19 mouse cellular contexts compared by ENCODE assay signal in genomic region chr14:55110076-55110475, GRCm38 (mm10). TPM values are rescaled to one million over a fixed set of nuclear protein-coding genes. Genes with fewer than 3 reads are reported as not detected.
DNase-seq lines count a peak whose midpoint lies in the region; ATAC-seq lines count a peak whose summit lies in the region.
"Had no signal": no experiment of that assay in that cellular context is flagged by ENCODE, and none has a peak within 500 bp of the region (broad histone marks: within the 10 kb centered on the region; RNA-seq: fewer than 3 reads in every experiment).

No protein-coding gene starts in this region.

- no peaks in the 10 kb centered on the region for H3K36me3 ChIP-seq in hindbrain, embryonic 10.5 days
- H3K36me3 ChIP-seq in hindbrain, embryonic 11.5 days (ENCODE audit: control insufficient read depth, insufficient read depth, low read length) = no peaks in the 10 kb centered on the region
- H3K36me3 ChIP-seq in neural tube, embryonic 12.5 days = no peaks in the 10 kb centered on the region
- H3K36me3 ChIP-seq in hindbrain, embryonic 15.5 days = peaks cover 11% of the 10 kb centered on the region; the same call in 1 of the 2 replicates
- H3K36me3 ChIP-seq: embryonic facial prominence, embryonic 15.5 days; limb, embryonic 10.5 days; liver, embryonic 12.5 days; lung, embryonic 15.5 days had no signal

- no peaks in the 10 kb centered on the region for H3K9me3 ChIP-seq in hindbrain, embryonic 10.5 days
- H3K9me3 ChIP-seq in hindbrain, embryonic 11.5 days (ENCODE audit: control insufficient read depth, low read length) = no peaks in the 10 kb centered on the region
- H3K9me3 ChIP-seq in neural tube, embryonic 12.5 days = no peaks in the 10 kb centered on the region
- H3K9me3 ChIP-seq in hindbrain, embryonic 15.5 days = no peaks in the 10 kb centered on the region
- H3K9me3 ChIP-seq: embryonic facial prominence, embryonic 15.5 days; limb, embryonic 10.5 days; liver, embryonic 12.5 days; lung, embryonic 15.5 days had no signal

- ATAC-seq in hindbrain, embryonic 11.5 days (ENCODE audit: low FRiP score) = no peak
- ATAC-seq in neural tube, embryonic 12.5 days (ENCODE audit: low FRiP score, low read depth) = no peak
- no peak for ATAC-seq in hindbrain, embryonic 15.5 days (ENCODE audit: low FRiP score, low read depth)
- ATAC-seq: intestine, postnatal 0 days; liver, embryonic 12.5 days had no signal

- H3K4me3 ChIP-seq in hindbrain, embryonic 10.5 days = no peak overlapping the region
- no peak overlapping the region for H3K4me3 ChIP-seq in hindbrain, embryonic 11.5 days (ENCODE audit: low read depth, low read length)
- H3K4me3 ChIP-seq in neural tube, embryonic 12.5 days = no peak overlapping the region
- H3K4me3 ChIP-seq in hindbrain, embryonic 15.5 days = no peak overlapping the region
- H3K4me3 ChIP-seq: embryonic facial prominence, embryonic 15.5 days; liver, embryonic 12.5 days; lung, embryonic 15.5 days had no signal

- H3K4me2 ChIP-seq in hindbrain, embryonic 11.5 days (replicated peaks; ENCODE audit: low read depth, low read length) = no peak overlapping the region
- peak overlapping the region; percentile 39; the same call in 1 of the 2 replicates for H3K4me2 ChIP-seq in neural tube, embryonic 12.5 days (replicated peaks)
- peak overlapping the region; percentile 3; the same call in 1 of the 2 replicates for H3K4me2 ChIP-seq in hindbrain, embryonic 15.5 days
- H3K4me2 ChIP-seq: liver, embryonic 12.5 days; lung, embryonic 15.5 days had no signal

- intact Hi-C loops in heart, postnatal 14 days (cut with DNase I) = loop anchor here (10.0 kb wide), 1 partner anchor 425 kb away; no protein-coding TSS in a partner anchor

- no peak overlapping the region for H3K9ac ChIP-seq in hindbrain, embryonic 11.5 days (ENCODE audit: low read depth, low read length)
- no peak overlapping the region for H3K9ac ChIP-seq in neural tube, embryonic 12.5 days
- H3K9ac ChIP-seq in hindbrain, embryonic 15.5 days = 0 out of 2 replicates have a peak overlapping the region, but pooled peaks have one; percentile 35
- H3K9ac ChIP-seq: embryonic facial prominence, embryonic 15.5 days; liver, embryonic 12.5 days; lung, embryonic 15.5 days had no signal

- H3K27me3 ChIP-seq in hindbrain, embryonic 10.5 days (ENCODE audit: insufficient read depth, poor library complexity, severe bottlenecking) = peaks cover 73% of the 10 kb centered on the region
- peaks cover 29% of the 10 kb centered on the region for H3K27me3 ChIP-seq in hindbrain, embryonic 11.5 days (ENCODE audit: control insufficient read depth, insufficient read depth, low read length)
- H3K27me3 ChIP-seq in neural tube, embryonic 12.5 days (replicated peaks) = peaks cover 50% of the 10 kb centered on the region
- no peaks in the 10 kb centered on the region for H3K27me3 ChIP-seq in hindbrain, embryonic 15.5 days

- WGBS in hindbrain, embryonic 10.5 days = 31% methylated on average over 9 of the region's 9 CpGs
- 21% methylated on average over 9 of the region's 9 CpGs for WGBS in hindbrain, embryonic 11.5 days
- WGBS in neural tube, embryonic 12.5 days = 31% methylated on average over 9 of the region's 9 CpGs
- WGBS in hindbrain, embryonic 15.5 days = 38% methylated on average over 9 of the region's 9 CpGs

- H3K27ac ChIP-seq in hindbrain, embryonic 10.5 days = peak overlapping the region; percentile 63; the same call in 1 of the 2 replicates
- H3K27ac ChIP-seq in hindbrain, embryonic 11.5 days (ENCODE audit: low read depth, low read length) = no peak overlapping the region
- no peak overlapping the region for H3K27ac ChIP-seq in neural tube, embryonic 12.5 days
- no peak overlapping the region; the same call in 1 of the 2 replicates for H3K27ac ChIP-seq in hindbrain, embryonic 15.5 days (replicated peaks)
- H3K27ac ChIP-seq: embryonic facial prominence, embryonic 15.5 days; limb, embryonic 10.5 days; liver, embryonic 12.5 days; lung, embryonic 15.5 days had no signal

- peaks cover 67% of the 10 kb centered on the region for H3K4me1 ChIP-seq in hindbrain, embryonic 10.5 days (replicated peaks)
- H3K4me1 ChIP-seq in hindbrain, embryonic 11.5 days (replicated peaks; ENCODE audit: control insufficient read depth, insufficient read depth, low read length) = peaks cover 19% of the 10 kb centered on the region
- peaks cover 48% of the 10 kb centered on the region for H3K4me1 ChIP-seq in neural tube, embryonic 12.5 days
- peaks cover 93% of the 10 kb centered on the region for H3K4me1 ChIP-seq in hindbrain, embryonic 15.5 days (replicated peaks)

- DNase-seq in hindbrain, embryonic 10.5 days (ENCODE audit: low spot score) = no peak
- no peak for DNase-seq in hindbrain, embryonic 11.5 days (ENCODE audit: low spot score)
- DNase-seq in neural tube, embryonic 10.5 days (ENCODE audit: extremely low spot score, low spot score) = no peak
- no peak for DNase-seq in adrenal gland, postnatal 10 days
- DNase-seq in heart, postnatal 14 days = no peak
- DNase-seq: gastrocnemius, postnatal 14 days; kidney, postnatal 14 days; layer of hippocampus, postnatal 36 days; thymus, adult 2 months had no signal

RNA-seq across cellular contexts. Expression of gene Ap1g2, which starts 3.7 kb away (rescaled TPM):
- polyA plus RNA-seq in hindbrain, embryonic 10.5 days (2016; fragmentation: Nextera tagmentation; extraction: Ambion mirVana) = 14.5 and 16.3 TPM in 2 replicates
- 9.0 and 9.4 TPM in 2 replicates for polyA plus RNA-seq in hindbrain, embryonic 11.5 days (2014; fragmentation: Nextera tagmentation; extraction: Ambion mirVana)
- polyA plus RNA-seq in neural tube, embryonic 12.5 days (2016; fragmentation: Nextera tagmentation; extraction: Ambion mirVana) = 7.6 and 12.0 TPM in 2 replicates
- 7.3 and 7.9 TPM in 2 replicates for polyA plus RNA-seq in hindbrain, embryonic 15.5 days (2015; fragmentation: Nextera tagmentation; extraction: Ambion mirVana)
- total RNA-seq in adrenal gland, postnatal 10 days (2021) = 10 to 100 TPM; 20.0 to 31.3 TPM
- total RNA-seq in heart, postnatal 14 days (2021) = 1 to 10 TPM; 4.6 to 5.4 TPM

RNA-seq across cellular contexts. Expression of gene Jph4, which starts 6.7 kb away (rescaled TPM):
- 0.75 and 1.7 TPM in 2 replicates for polyA plus RNA-seq in hindbrain, embryonic 10.5 days (2016; fragmentation: Nextera tagmentation; extraction: Ambion mirVana)
- polyA plus RNA-seq in hindbrain, embryonic 11.5 days (2014; fragmentation: Nextera tagmentation; extraction: Ambion mirVana) = 2.8 and 3.3 TPM in 2 replicates
- polyA plus RNA-seq in neural tube, embryonic 12.5 days (2016; fragmentation: Nextera tagmentation; extraction: Ambion mirVana) = 12.3 and 13.8 TPM in 2 replicates
- 33.6 and 40.7 TPM in 2 replicates for polyA plus RNA-seq in hindbrain, embryonic 15.5 days (2015; fragmentation: Nextera tagmentation; extraction: Ambion mirVana)
- 1 to 10 TPM; 4.3 to 7.5 TPM for total RNA-seq in adrenal gland, postnatal 10 days (2021)
- total RNA-seq in heart, postnatal 14 days (2021) = under 1 TPM; 0.10 to 0.36 TPM
- total RNA-seq: heart, postnatal 25 days; megakaryocyte progenitor cell, adult 5-6 weeks had no signal
- polyA plus RNA-seq: G1E had no signal

RNA-seq across cellular contexts. Expression of gene Thtpa, which starts 15.5 kb away (rescaled TPM):
- 24.4 and 26.1 TPM in 2 replicates for polyA plus RNA-seq in hindbrain, embryonic 10.5 days (2016; fragmentation: Nextera tagmentation; extraction: Ambion mirVana)
- 18.2 and 20.9 TPM in 2 replicates for polyA plus RNA-seq in hindbrain, embryonic 11.5 days (2014; fragmentation: Nextera tagmentation; extraction: Ambion mirVana)
- 25.7 and 26.5 TPM in 2 replicates for polyA plus RNA-seq in neural tube, embryonic 12.5 days (2016; fragmentation: Nextera tagmentation; extraction: Ambion mirVana)
- polyA plus RNA-seq in hindbrain, embryonic 15.5 days (2015; fragmentation: Nextera tagmentation; extraction: Ambion mirVana) = 29.4 and 32.6 TPM in 2 replicates
- total RNA-seq in adrenal gland, postnatal 10 days (2021) = 10 to 100 TPM; 13.2 to 17.5 TPM
- 10 to 100 TPM in 1 of 2 experiments, 1 to 10 TPM in 1; 9.6 to 11.4 TPM for total RNA-seq in heart, postnatal 14 days (2021)

RNA-seq across cellular contexts. Expression of gene Zfhx2, which starts 18.0 kb away (rescaled TPM):
- polyA plus RNA-seq in hindbrain, embryonic 10.5 days (2016; fragmentation: Nextera tagmentation; extraction: Ambion mirVana) = 8.8 and 17.7 TPM in 2 replicates
- polyA plus RNA-seq in hindbrain, embryonic 11.5 days (2014; fragmentation: Nextera tagmentation; extraction: Ambion mirVana) = 16.1 and 20.8 TPM in 2 replicates
- polyA plus RNA-seq in neural tube, embryonic 12.5 days (2016; fragmentation: Nextera tagmentation; extraction: Ambion mirVana) = 29.4 and 34.4 TPM in 2 replicates
- polyA plus RNA-seq in hindbrain, embryonic 15.5 days (2015; fragmentation: Nextera tagmentation; extraction: Ambion mirVana) = 24.0 and 24.9 TPM in 2 replicates
- total RNA-seq in adrenal gland, postnatal 10 days (2021) = 1 to 10 TPM; 5.2 to 9.9 TPM
- 1 to 10 TPM; 2.5 to 3.3 TPM for total RNA-seq in heart, postnatal 14 days (2021)
